Mouse (Mus musculus) stomach, postnatal 0 days (tissue): ENCODE data around the gene Fshr. TPM values are rescaled to one million over a fixed set of nuclear protein-coding genes. Genes with fewer than 3 reads are reported as not detected.

ENCODE experiments used
- ATAC-seq: fragments of 200-750 bp; cut with Nextera tagmentation; 2 replicates; pipeline ENCODE4 v1.8.0; 2017; ENCODE audit not compliant: low FRiP score, low TSS enrichment
- DNase-seq: peaks from one replicate; pipeline ENCODE4 v3.0.0-alpha.2; 2016; ENCODE audit warnings: low spot score
- H3K27ac ChIP-seq: fragments of 300-500 bp; sonication (generic); replicated peaks from 2 replicates; pipeline ENCODE4 v1.5.1; 2014; ENCODE audit warnings: mild to moderate bottlenecking, control low read depth
- H3K27me3 ChIP-seq: fragments of 300-500 bp; sonication (generic); 2 replicates; pipeline ENCODE4 v1.6.1; 2014; ENCODE audit warnings: low read length; ENCODE audit not compliant: control insufficient read depth, insufficient read depth
- H3K36me3 ChIP-seq: fragments of 300-500 bp; sonication (generic); 2 replicates; pipeline ENCODE4 v1.6.1; 2014; ENCODE audit warnings: low read length, mixed read lengths; ENCODE audit not compliant: control insufficient read depth, insufficient read depth
- H3K4me1 ChIP-seq: fragments of 300-500 bp; sonication (generic); replicated peaks from 2 replicates; pipeline ENCODE4 v1.6.1; 2014; ENCODE audit warnings: antibody characterized with exemption; ENCODE audit not compliant: control insufficient read depth, insufficient read depth
- H3K4me2 ChIP-seq: fragments of 300-500 bp; sonication (generic); replicated peaks from 2 replicates; pipeline ENCODE4 v1.6.1; 2014; ENCODE audit warnings: low read depth, mild to moderate bottlenecking, control low read depth, moderate library complexity
- H3K4me3 ChIP-seq: fragments of 300-500 bp; sonication (generic); 2 replicates; pipeline ENCODE4 v1.5.1; 2014; ENCODE audit warnings: low read depth, low read length, control low read depth
- H3K9ac ChIP-seq: fragments of 300-500 bp; sonication (generic); 2 replicates; pipeline ENCODE4 v1.6.1; 2014; ENCODE audit warnings: mild to moderate bottlenecking, low read length, control low read depth, mixed read lengths
- H3K9me3 ChIP-seq: fragments of 300-500 bp; sonication (generic); 2 replicates; pipeline ENCODE4 v1.6.1; 2016; ENCODE audit warnings: low read length; ENCODE audit not compliant: control insufficient read depth
- CTCF ChIP-seq: IDR thresholded peaks from 2 replicates; pipeline ENCODE4 v1.5.1; 2016; ENCODE audit warnings: antibody characterized with exemption, low read depth, mild to moderate bottlenecking, moderate library complexity
- EP300 ChIP-seq: optimal IDR thresholded peaks from 2 replicates; pipeline ENCODE3; 2016; ENCODE audit warnings: antibody characterized with exemption
- WGBS: fragments of 180-500 bp; shearing (Covaris S2); extraction: QIAGEN DNeasy Blood & Tissue Kit; methylation state at CpG from one replicate; pipeline ENCODE4 v1.1.7; 2014; 5-methylcytosine and 5-hydroxymethylcytosine counted together
- polyA plus RNA-seq: library from polyadenylated mRNA; unstranded; fragments of >200 nt; fragmentation: Nextera tagmentation; extraction: Ambion mirVana; gene quantifications from 2 replicates; pipeline ENCODE4 v1.2.1, GENCODE M21; 2015

Gene Fshr
- polyA plus RNA-seq, 1 experiment from 2014 or later: not detected

DNA sequence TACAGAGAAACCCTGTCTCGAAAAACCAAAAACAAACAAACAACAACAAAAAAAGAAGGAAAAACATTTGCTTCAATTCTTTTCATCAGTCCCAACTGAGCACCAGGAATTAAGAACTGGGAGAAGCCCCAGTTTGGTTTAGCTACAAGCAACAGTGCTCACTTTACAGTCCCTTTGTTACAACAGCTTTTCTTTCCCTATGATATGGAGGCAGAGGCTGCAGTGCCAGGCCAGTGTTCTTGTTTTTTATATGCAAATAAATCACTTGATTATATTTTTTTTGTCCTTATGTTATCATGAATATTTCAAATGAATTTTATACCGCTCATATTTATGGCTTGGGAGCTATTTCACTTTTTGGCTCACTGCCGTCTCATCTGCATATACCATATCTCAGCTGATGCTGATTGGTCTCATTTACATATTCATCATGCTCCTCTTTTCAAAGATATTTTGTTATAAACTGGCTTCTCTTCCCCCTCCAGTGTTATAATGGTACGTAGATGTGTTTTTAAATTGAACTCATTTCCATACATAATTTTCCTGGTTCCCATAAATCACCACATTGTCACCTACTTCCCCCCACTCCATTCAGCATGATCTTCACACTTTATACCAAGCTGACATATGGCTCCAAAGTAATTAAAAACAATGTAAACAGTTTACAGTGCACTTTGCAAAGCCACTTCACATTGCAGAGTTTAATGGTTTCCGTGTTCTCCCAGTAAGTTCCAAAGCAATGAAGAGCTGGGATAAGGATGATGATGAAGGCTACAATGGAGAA, 110.6 kb downstream of the Fshr start:
- H3K27ac ChIP-seq: no peak overlapping the region
- no peaks in the 10 kb centered on the region for H3K36me3 ChIP-seq
- H3K9ac ChIP-seq: no peak overlapping the region
- WGBS: 80% methylated on average over 5 of the region's 5 CpGs
- no peaks in the 10 kb centered on the region for H3K27me3 ChIP-seq
- no peak overlapping the region for H3K4me2 ChIP-seq
- TF ChIP-seq EP300 (no peak), CTCF (no peak)
- ATAC-seq: no peak
- no peaks in the 10 kb centered on the region for H3K9me3 ChIP-seq
- DNase-seq: no peak
- no peaks in the 10 kb centered on the region for H3K4me1 ChIP-seq
- H3K4me3 ChIP-seq: no peak overlapping the region

DNA sequence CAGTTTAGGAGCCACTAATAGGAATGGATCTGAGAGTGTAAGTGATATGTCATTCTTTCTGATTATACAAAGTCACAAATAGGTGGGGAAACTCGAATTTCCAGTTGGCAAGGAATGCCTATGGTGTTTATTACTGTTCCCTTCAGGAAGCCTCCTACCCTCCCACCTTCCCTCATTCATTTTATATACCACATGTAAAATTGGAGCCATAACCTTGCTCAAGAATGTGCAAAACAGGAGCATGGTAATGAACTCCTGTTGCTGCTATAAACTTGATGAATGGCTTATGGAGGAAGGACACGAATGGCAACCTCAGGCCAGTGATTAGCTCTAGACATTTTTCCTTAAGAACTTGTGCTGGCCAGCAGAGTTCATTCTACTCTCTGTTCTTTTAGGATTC, 117.6 kb downstream of the Fshr start:
- no peak for TF ChIP-seq EP300
- TF ChIP-seq CTCF: no peak
- DNase-seq: no peak

DNA sequence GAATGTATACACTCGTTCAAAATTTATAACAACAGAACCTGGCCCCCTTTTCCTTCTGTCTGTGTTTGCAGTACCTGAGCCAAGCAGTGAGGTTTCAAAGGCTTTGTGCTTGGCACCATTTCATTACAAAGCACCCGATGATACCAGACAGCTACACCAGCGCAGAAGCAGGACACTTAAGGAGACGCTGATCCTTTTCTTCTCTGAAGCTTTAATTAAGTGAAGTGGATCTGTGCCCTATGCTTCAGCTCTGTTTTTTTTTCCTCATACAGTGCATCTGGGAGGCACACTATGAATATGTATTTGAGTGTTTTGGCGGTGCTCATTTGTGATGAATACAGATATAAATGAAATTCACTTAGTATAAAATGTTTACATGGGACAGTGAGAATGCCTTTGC, 120.8 kb downstream of the Fshr start:
- ATAC-seq: no peak
- TF ChIP-seq CTCF (no peak), EP300 (no peak)
- 63% methylated on average over 5 of the region's 5 CpGs for WGBS
- no peak overlapping the region for H3K27ac ChIP-seq
- H3K4me2 ChIP-seq: no peak overlapping the region
- no peak overlapping the region for H3K4me3 ChIP-seq
- H3K27me3 ChIP-seq: no peaks in the 10 kb centered on the region
- no peaks in the 10 kb centered on the region for H3K4me1 ChIP-seq
- DNase-seq: no peak
- H3K9ac ChIP-seq: no peak overlapping the region
- H3K36me3 ChIP-seq: no peaks in the 10 kb centered on the region
- no peaks in the 10 kb centered on the region for H3K9me3 ChIP-seq

More for the DNA sequence above, 117.6 kb downstream of the Fshr start:
- H3K27ac ChIP-seq: no peak overlapping the region
- no peak overlapping the region for H3K4me3 ChIP-seq
- no peak for ATAC-seq
- H3K4me1 ChIP-seq: no peaks in the 10 kb centered on the region
- no peak overlapping the region for H3K9ac ChIP-seq
- H3K36me3 ChIP-seq: no peaks in the 10 kb centered on the region
- no peak overlapping the region for H3K4me2 ChIP-seq
- 37% methylated on average over 2 of the region's 2 CpGs for WGBS
- H3K27me3 ChIP-seq: no peaks in the 10 kb centered on the region
- H3K9me3 ChIP-seq: no peaks in the 10 kb centered on the region

DNA sequence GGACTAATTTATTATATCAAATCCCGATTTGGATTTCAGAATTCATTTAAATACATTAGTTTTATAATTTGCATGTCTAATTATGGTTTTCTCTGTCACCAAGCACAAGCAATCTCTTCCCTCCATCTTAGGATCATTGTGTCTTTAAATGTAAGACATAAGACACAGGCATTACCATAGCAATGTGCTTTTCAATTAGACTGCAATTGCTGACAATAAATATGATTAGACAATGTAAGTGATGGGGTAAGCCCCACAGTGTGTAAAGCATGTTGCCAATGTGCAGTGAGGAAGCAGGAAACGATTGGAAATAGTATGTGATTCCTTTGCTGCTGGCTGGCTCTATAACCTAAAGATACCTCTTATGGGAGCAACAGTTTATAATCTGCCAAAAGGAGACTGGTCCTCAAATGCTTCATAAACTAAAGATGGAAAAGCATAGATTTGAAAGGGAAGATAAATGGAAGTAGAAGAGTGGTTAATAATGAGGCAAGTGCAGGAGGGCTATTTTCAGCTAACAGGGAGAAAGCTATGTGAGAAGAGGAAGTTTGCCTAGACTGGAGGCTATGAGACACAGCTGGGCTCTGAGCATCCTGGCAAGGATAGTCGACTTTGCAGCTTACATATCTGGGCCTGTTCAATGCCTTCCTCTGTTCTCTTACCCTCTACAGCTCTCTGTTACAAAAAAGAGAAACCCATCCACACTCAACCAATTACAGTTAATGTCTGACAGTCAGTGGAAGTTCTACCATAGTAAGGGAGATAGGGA, 136.0 kb downstream of the Fshr start:
- H3K9me3 ChIP-seq: no peaks in the 10 kb centered on the region
- no peaks in the 10 kb centered on the region for H3K4me1 ChIP-seq
- no peak overlapping the region for H3K4me2 ChIP-seq
- DNase-seq (no peak), ATAC-seq (no peak)
- no peak for TF ChIP-seq EP300
- TF ChIP-seq CTCF: no peak
- no peak overlapping the region for H3K27ac ChIP-seq
- no peaks in the 10 kb centered on the region for H3K27me3 ChIP-seq
- no peaks in the 10 kb centered on the region for H3K36me3 ChIP-seq
- no peak overlapping the region for H3K9ac ChIP-seq
- H3K4me3 ChIP-seq: no peak overlapping the region
- WGBS: 46% methylated on average over 3 of the region's 3 CpGs

DNA sequence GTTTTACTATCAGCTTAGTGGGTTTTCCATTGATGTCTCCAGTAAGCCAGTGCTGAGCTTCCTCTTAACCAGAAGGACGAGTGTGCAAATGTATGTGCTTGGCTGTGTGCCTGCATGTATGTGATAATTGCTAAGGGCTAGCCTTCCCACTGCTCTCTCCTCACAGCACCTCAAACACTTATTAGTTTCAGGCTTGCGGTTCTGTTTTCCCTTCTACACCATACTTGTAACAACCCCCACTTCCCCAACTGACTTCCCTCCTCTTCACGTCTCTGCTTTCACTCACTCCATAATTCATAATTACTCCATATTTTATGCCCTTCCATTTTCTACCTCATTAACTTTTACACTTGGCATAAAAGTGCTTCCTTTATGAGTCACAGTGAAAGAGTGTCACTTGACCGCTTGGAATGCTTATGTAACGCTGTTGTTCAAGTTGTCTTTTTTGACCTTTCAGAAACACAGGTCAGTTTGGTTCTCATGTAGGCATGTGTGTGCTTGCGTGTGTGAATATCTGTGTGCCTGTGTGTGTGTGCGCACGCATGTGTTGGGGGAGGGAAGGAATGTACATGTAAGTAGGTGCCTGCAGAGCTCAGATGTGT, 138.0 kb downstream of the Fshr start:
- 77% methylated on average over 8 of the region's 8 CpGs for WGBS
- Histone ChIP-seq H3K27ac (no peak overlapping the region), H3K4me2 (no peak overlapping the region), H3K27me3 (no peaks in the 10 kb centered on the region), H3K9me3 (no peaks in the 10 kb centered on the region), H3K4me1 (no peaks in the 10 kb centered on the region), H3K36me3 (no peaks in the 10 kb centered on the region), H3K4me3 (no peak overlapping the region), H3K9ac (no peak overlapping the region)
- DNase-seq (no peak), ATAC-seq (no peak)
- TF ChIP-seq CTCF: no peak
- no peak for TF ChIP-seq EP300
